Mouse (Mus musculus) intestine, postnatal 0 days (tissue): Measurements from ENCODE around the gene Pcyt1a. TPM values are rescaled to one million over a fixed set of nuclear protein-coding genes. Genes with fewer than 3 reads are reported as not detected.
A peak's percentile ranks its signal among the peaks of the same experiment; 100 is the strongest.

ENCODE experiments used
- ATAC-seq: fragments of 200-750 bp; cut with Nextera tagmentation; 2 replicates; pipeline ENCODE4 v1.8.0; 2017; ENCODE audit warnings: mild to moderate bottlenecking, moderate TSS enrichment, moderate library complexity
- H3K27ac ChIP-seq: fragments of 300-500 bp; sonication (generic); 2 replicates; pipeline ENCODE4 v1.5.1; 2014; ENCODE audit warnings: mild to moderate bottlenecking, low read depth, low read length, moderate library complexity
- H3K27me3 ChIP-seq: fragments of 300-500 bp; sonication (generic); replicated peaks from 2 replicates; pipeline ENCODE4 v1.6.1; 2014; ENCODE audit warnings: low read length, mixed read lengths; ENCODE audit not compliant: control insufficient read depth, insufficient read depth
- H3K36me3 ChIP-seq: fragments of 300-500 bp; sonication (generic); 2 replicates; pipeline ENCODE4 v1.6.1; 2014; ENCODE audit warnings: mild to moderate bottlenecking, moderate library complexity; ENCODE audit not compliant: control insufficient read depth, insufficient read depth
- H3K4me1 ChIP-seq: fragments of 300-500 bp; sonication (generic); replicated peaks from 2 replicates; pipeline ENCODE4 v1.6.1; 2014; ENCODE audit warnings: antibody characterized with exemption, low read length, mixed read lengths; ENCODE audit not compliant: control insufficient read depth, insufficient read depth
- H3K4me2 ChIP-seq: fragments of 300-500 bp; sonication (generic); replicated peaks from 2 replicates; pipeline ENCODE4 v1.6.1; 2014; ENCODE audit warnings: low read depth, mild to moderate bottlenecking, moderate library complexity
- H3K4me3 ChIP-seq: fragments of 300-500 bp; sonication (generic); 2 replicates; pipeline ENCODE4 v1.5.1; 2014; ENCODE audit warnings: low read depth, low read length
- H3K9ac ChIP-seq: fragments of 300-500 bp; sonication (generic); 2 replicates; pipeline ENCODE4 v1.6.1; 2014; ENCODE audit warnings: mild to moderate bottlenecking, low read depth, low read length
- H3K9me3 ChIP-seq: fragments of 300-500 bp; sonication (generic); 2 replicates; pipeline ENCODE4 v1.6.1; 2016; ENCODE audit warnings: mixed run types; ENCODE audit not compliant: control insufficient read depth
- CTCF ChIP-seq: sonication (generic); IDR thresholded peaks from 2 replicates; pipeline ENCODE4 v1.5.1; 2016; ENCODE audit warnings: low read depth, mild to moderate bottlenecking, control low read depth, antibody characterized with exemption, moderate library complexity
- WGBS: fragments of 180-500 bp; shearing (Covaris S2); extraction: QIAGEN DNeasy Blood & Tissue Kit; methylation state at CpG from one replicate; pipeline ENCODE4 v1.1.7; 2014; 5-methylcytosine and 5-hydroxymethylcytosine counted together
- polyA plus RNA-seq: library from polyadenylated mRNA; unstranded; fragments of >200 nt; fragmentation: Nextera tagmentation; extraction: Ambion mirVana; gene quantifications from 2 replicates; pipeline ENCODE4 v1.2.1, GENCODE M21; 2015

The Pcyt1a gene
- polyA plus RNA-seq, 1 experiment from 2014 or later = 114 TPM

DNA sequence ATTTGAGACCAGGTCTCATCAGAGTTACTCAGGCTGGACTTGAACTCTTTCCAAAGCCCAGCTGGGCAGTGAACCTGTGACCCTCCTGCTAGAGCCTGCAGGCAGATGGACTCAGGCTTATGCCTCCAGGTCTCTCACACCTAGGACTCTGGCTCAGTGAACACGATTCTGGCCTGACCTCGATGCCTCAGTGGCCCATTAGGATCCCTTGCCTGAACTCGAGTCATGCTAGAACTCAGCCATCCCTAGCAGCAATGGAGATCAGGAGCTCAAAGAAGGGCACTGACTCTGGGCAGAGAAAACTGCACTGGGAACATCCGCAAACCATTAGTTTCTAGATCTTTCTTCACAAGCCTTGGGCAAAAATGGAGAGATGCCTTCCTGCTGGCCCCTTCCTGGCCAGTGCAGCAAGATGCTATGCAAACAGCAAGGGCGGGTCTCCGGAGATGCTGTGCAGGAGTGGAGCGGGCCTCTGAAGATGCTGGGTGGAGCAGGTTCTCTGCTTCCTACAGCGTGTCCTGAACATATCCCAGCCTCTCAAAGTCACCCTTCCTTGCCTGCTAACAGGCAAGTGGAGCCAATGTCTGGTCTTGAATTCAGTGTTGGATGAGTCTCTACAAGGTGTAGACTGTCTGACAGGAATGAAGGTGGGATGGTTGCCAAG, 81.2 kb downstream of the Pcyt1a start:
- Histone ChIP-seq H3K4me3 (no peak overlapping the region), H3K4me2 (no peak overlapping the region), H3K9me3 (no peaks in the 10 kb centered on the region), H3K27me3 (no peaks in the 10 kb centered on the region), H3K9ac (no peak overlapping the region), H3K27ac (no peak overlapping the region), H3K36me3 (no peaks in the 10 kb centered on the region), H3K4me1 (peaks cover 19% of the 10 kb centered on the region; the same call in 1 of the 2 replicates)
- 87% methylated on average over 8 of the region's 8 CpGs for WGBS
- ATAC-seq = no peak
- no peak for TF ChIP-seq CTCF

GRCm38 (mm10) chr16:32512921-32513320, 82.2 kb downstream of the Pcyt1a start:
- H3K9me3 ChIP-seq = no peaks in the 10 kb centered on the region
- WGBS = 65% methylated on average over 3 of the region's 3 CpGs
- no peak overlapping the region for H3K4me3 ChIP-seq
- H3K27me3 ChIP-seq = no peaks in the 10 kb centered on the region
- H3K27ac ChIP-seq = no peak overlapping the region
- ATAC-seq = no peak
- TF ChIP-seq CTCF = no peak
- H3K4me1 ChIP-seq = peaks cover 19% of the 10 kb centered on the region; the same call in 1 of the 2 replicates
- no peak overlapping the region for H3K9ac ChIP-seq
- no peak overlapping the region for H3K4me2 ChIP-seq
- H3K36me3 ChIP-seq = no peaks in the 10 kb centered on the region

GRCm38 (mm10) chr16:32513401-32513800, 82.7 kb downstream of the Pcyt1a start:
- ATAC-seq = no peak

GRCm38 (mm10) chr16:32513948-32514347, 83.2 kb downstream of the Pcyt1a start:
- Histone ChIP-seq H3K4me1 (peaks cover 16% of the 10 kb centered on the region; the same call in 1 of the 2 replicates), H3K9ac (no peak overlapping the region), H3K4me2 (no peak overlapping the region), H3K9me3 (no peaks in the 10 kb centered on the region), H3K27me3 (no peaks in the 10 kb centered on the region), H3K36me3 (no peaks in the 10 kb centered on the region), H3K4me3 (no peak overlapping the region), H3K27ac (no peak overlapping the region)
- TF ChIP-seq CTCF = no peak
- WGBS = 91% methylated on average over 6 of the region's 6 CpGs
- ATAC-seq = no peak

More at GRCm38 (mm10) chr16:32513401-32513800, 82.7 kb downstream of the Pcyt1a start:
- TF ChIP-seq CTCF = no peak
- Histone ChIP-seq H3K27ac (no peak overlapping the region), H3K4me1 (peaks cover 19% of the 10 kb centered on the region; the same call in 1 of the 2 replicates), H3K9me3 (no peaks in the 10 kb centered on the region), H3K4me2 (no peak overlapping the region), H3K36me3 (no peaks in the 10 kb centered on the region), H3K4me3 (no peak overlapping the region), H3K9ac (no peak overlapping the region), H3K27me3 (no peaks in the 10 kb centered on the region)
- 89% methylated on average over 6 of the region's 6 CpGs for WGBS

- Histone ChIP-seq H3K4me1 (peaks cover 4% of the 10 kb centered on the region; the same call in 1 of the 2 replicates), H3K4me3 (no peak overlapping the region)
- ATAC-seq = peak; percentile 46
These were observed 85.6 kb downstream of the Pcyt1a start for GRCm38 (mm10) chr16:32516006-32516962.

More at GRCm38 (mm10) chr16:32516006-32516962, 85.6 kb downstream of the Pcyt1a start:
- TF ChIP-seq CTCF = no peak
- Histone ChIP-seq H3K27me3 (no peaks in the 10 kb centered on the region), H3K9ac (peak overlapping the region; percentile 23; the same call in 1 of the 2 replicates), H3K9me3 (no peaks in the 10 kb centered on the region), H3K27ac (no peak overlapping the region), H3K36me3 (no peaks in the 10 kb centered on the region), H3K4me2 (peak overlapping the region; percentile 40; the same call in 1 of the 2 replicates)
- WGBS = 22% methylated on average over 21 of the region's 21 CpGs
